Mouse (Mus musculus): ENCODE measurements around the gene Htr1a. TPM values are rescaled to one million over a fixed set of nuclear protein-coding genes. Genes with fewer than 3 reads are reported as not detected.

Htr1a gene
- polyA plus RNA-seq (2012; rRNA removed), result 0.04 and 0.10 TPM in 2 replicates

DNA sequence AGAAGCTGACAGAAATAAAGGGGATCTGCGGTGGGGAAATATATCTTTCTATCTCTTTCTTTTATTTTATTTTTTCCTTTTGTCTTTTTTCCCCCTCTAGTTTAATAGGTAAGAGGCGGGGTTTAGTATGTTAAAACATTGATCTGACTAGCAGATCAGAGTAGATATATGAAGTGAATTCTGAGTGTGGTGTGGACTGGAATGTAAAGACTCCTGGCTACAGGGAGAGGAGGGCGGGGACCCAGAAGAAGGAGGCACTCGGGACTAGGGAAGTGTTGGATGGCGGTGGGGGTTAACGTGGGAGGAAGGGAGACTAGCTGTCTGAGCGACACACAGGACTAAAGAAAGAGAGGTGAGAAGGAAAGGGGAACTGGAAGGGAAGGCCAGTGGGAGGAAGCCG lies at the start of gene Htr1a:
Gene Htr1a (plus strand): TSS at position 301 of the 400 bp plus-strand sequence.

Other genes with a start within 250 kb of the Htr1a start
- gene Rnf180, start 148.8 kb upstream of the Htr1a start, polyA plus RNA-seq (2012; rRNA removed), result 5.6 and 5.7 TPM in 2 replicates

Data from central nervous system, embryonic 11.5 days (tissue).